Mouse (Mus musculus) gastrocnemius, adult 8-10 months (tissue): ENCODE results near the gene Tmem94. TPM values are rescaled to one million over a fixed set of nuclear protein-coding genes. Genes with fewer than 3 reads are reported as not detected.

Experiments
- DNase-seq, 2 experiments: peaks; one replicate each; pipeline ENCODE4 v3.0.0; 2022; ENCODE audit warnings: low spot score in 2 of 2
- total RNA-seq, 4 experiments: library from RNA; stranded (reverse); gene quantifications; 2 replicates each; pipeline ENCODE4 v1.2.4; 2022

Tmem94 gene
- total RNA-seq, 4 experiments from 2014 or later = 90.5 to 118 (median 104) TPM

GRCm38 (mm10) chr11:115765607-115766141 is 441 bp downstream of the Tmem94 start:
- peak; percentile 38 to 59 for DNase-seq

- DNase-seq = peak in 1 of 2 experiments; percentile 44
These were observed 1.2 kb downstream of the Tmem94 start for GRCm38 (mm10) chr11:115766356-115766943.

GRCm38 (mm10) chr11:115766981-115767380 is 1.7 kb downstream of the Tmem94 start:
- no peak for DNase-seq

GRCm38 (mm10) chr11:115768896-115769295 is 3.7 kb downstream of the Tmem94 start:
- no peak for DNase-seq

- DNase-seq = no peak
These were observed 9.4 kb downstream of the Tmem94 start for GRCm38 (mm10) chr11:115774653-115775052.

GRCm38 (mm10) chr11:115775821-115776665 is 10.8 kb downstream of the Tmem94 start:
- DNase-seq = peak; percentile 59 to 73

GRCm38 (mm10) chr11:115776954-115777353 is 11.7 kb downstream of the Tmem94 start:
- no peak for DNase-seq

GRCm38 (mm10) chr11:115777487-115778335 is 12.5 kb downstream of the Tmem94 start:
- no peak for DNase-seq

- DNase-seq = peak; percentile 73 to 82
These were observed 13.9 kb downstream of the Tmem94 start for GRCm38 (mm10) chr11:115779038-115779571.

GRCm38 (mm10) chr11:115780141-115781070 is 15.2 kb downstream of the Tmem94 start:
- DNase-seq = no peak

- DNase-seq = no peak
These were observed 21.2 kb downstream of the Tmem94 start for GRCm38 (mm10) chr11:115786473-115786872.

GRCm38 (mm10) chr11:115789787-115790186 is 24.6 kb downstream of the Tmem94 start:
- DNase-seq = no peak

GRCm38 (mm10) chr11:115791919-115792318 is 26.7 kb downstream of the Tmem94 start:
- no peak for DNase-seq

- DNase-seq = no peak
These were observed 27.1 kb downstream of the Tmem94 start for GRCm38 (mm10) chr11:115792353-115792752.

GRCm38 (mm10) chr11:115796898-115797297 is 31.7 kb downstream of the Tmem94 start:
- DNase-seq = no peak

- no peak for DNase-seq
These were observed 32.4 kb downstream of the Tmem94 start for GRCm38 (mm10) chr11:115797665-115798064.

- no peak for DNase-seq
These were observed 35.7 kb downstream of the Tmem94 start for GRCm38 (mm10) chr11:115800981-115801380.

GRCm38 (mm10) chr11:115803072-115803709 is 38.0 kb downstream of the Tmem94 start:
- DNase-seq = no peak

- no peak for DNase-seq
These were observed 39.8 kb downstream of the Tmem94 start for GRCm38 (mm10) chr11:115805005-115805404.

- DNase-seq = no peak
These were observed 40.9 kb downstream of the Tmem94 start for GRCm38 (mm10) chr11:115806154-115806553.
